Mouse (Mus musculus): ENCODE results near the gene Gpha2. TPM values are rescaled to one million over a fixed set of nuclear protein-coding genes. Genes with fewer than 3 reads are reported as not detected.
A peak's percentile ranks its signal among the peaks of the same experiment; 100 is the strongest.

Gpha2 gene
- not detected in 2 replicates for polyA plus RNA-seq (2021; fragmentation: Nextera tagmentation)
- long read RNA-seq, experiment 1, result 0 reads
- long read RNA-seq, experiment 2, result 0 reads

DNA sequence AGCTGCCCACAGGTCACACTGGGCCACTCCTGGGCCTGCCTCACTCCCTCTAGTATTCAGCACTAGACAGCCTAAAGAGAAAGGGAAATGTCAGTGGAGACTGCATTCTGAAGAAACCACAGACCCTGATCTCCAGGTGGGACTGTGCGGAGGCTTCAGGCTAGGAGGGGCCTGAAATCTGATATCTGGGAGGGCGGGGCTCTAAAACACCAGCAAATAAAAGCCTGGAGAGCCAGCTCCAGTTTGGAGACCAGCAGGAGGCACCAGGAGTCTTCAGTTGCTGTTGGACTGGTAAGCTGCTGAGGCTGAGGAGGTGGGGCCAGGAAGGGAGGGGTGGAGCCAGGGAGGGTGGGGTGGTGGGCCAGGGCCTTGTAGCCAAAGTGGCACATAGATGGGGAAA lies at the start of gene Gpha2:
Gene Gpha2 (plus strand): TSS at position 246 of the 400 bp plus-strand sequence.

DNA sequence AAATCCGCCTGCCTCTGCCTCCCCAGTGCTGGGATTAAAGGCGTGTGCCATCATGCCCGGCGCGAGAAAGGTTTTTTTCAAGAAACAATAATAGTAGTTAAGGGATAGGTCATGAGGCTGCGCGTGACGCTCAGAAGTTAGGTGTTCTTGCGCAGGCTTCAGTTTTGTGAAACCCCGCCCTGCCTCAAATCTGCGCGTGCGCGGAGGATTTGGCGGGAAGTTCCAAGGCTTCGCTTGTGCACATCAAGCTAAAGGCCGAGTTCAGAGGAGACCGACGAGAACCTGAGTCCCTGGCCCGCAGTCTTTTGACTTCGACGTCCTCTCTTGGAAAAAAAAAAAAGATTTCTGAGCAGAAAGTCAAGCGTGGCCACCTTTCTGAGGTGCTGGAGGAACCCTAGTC lies 42.0 kb upstream of the Gpha2 start, which contains the start of gene Majin:
Gene Majin (plus strand): TSS at position 258 of the 400 bp plus-strand sequence.

DNA sequence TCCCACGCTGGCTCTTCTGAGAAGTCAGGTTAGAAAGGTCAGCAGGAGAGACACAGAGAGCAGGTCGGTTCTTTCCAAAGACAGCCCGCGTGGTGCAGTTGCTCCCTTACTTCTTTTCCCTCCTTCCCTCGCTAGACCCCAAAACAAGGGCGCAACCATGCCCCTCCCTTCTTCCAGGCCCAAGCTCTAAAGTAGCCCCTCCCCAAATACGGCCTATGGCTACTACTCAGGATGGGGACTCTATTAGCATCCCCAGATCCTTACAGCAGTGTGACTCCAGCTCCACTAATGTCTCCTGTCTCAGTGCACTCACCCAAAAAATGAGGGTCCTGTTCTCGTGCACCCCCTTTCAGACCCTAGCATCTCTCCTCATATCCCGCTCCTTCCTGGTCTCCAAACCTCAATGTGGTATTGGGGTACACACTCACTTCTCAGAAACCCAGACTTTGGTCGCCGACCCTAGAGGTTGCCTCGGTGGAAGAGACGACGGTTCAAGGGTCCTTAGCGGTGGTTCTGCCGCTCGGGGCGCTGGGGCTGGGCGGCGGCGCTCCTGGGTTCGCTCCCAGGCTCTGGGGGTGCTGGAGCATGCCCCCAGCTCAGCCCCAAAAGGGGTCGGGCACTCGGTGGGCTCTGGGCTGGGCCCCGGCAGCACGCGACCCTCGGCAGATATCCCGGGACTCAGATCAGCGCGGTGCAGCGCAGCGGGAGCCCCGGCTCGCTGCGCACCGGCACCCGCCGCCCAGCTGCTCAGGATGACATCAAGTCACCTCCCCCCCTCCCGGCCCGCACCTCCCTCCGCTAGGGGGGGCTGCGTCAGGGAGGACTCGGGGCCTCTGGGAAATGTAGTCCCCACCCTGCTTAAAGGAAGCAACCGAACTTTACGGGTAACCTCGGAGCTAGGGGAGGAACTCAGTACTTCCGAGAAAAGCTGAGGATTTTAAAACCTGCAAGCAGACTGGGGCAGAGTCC lies 9.2 kb downstream of the Gpha2 start, which contains the start of gene Ppp2r5b:
Gene Ppp2r5b (minus strand): TSS at position 789 of the 969 bp plus-strand sequence.

DNA sequence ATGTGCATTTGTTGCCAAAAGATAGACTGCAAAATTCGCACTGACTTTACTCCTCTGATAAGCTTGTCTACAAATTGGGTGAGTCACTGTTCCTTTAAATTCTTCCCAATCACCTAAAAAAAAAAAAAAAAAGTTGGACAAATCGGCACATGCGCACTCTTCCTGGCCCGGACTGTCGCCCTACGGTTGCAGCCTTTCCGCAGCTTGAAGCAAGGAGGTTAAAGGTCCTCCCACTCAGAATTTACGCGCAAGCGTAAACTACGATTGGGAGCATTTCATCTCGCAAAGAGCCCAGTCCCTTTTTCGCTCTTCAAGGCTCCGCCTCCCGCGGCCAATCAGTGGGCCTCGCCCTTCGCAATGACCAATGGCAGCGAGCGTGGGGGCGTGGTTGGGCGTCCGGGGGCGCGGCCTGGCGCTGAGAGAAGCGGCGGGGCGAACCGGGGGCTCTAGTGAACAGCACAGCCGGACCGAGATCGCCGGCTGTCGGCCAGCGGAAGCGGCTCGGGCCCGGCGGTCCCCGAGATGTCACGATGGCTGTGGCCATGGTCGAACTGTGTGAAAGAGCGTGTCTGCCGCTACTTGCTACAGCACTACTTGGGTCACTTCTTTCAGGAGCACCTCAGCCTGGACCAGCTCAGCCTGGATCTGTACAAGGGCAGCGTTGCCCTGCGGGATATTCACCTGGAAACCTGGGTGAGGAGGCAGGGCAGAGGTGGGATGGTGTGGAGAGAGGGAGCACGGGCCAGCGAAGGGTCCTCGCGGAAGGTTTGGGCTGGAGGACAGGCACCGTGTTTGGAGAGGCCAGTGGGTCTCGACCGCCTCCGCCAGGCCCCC lies 15.3 kb downstream of the Gpha2 start, which contains the start of gene Atg2a:
Gene Atg2a (plus strand): TSS at position 395 of the 834 bp plus-strand sequence.

DNA sequence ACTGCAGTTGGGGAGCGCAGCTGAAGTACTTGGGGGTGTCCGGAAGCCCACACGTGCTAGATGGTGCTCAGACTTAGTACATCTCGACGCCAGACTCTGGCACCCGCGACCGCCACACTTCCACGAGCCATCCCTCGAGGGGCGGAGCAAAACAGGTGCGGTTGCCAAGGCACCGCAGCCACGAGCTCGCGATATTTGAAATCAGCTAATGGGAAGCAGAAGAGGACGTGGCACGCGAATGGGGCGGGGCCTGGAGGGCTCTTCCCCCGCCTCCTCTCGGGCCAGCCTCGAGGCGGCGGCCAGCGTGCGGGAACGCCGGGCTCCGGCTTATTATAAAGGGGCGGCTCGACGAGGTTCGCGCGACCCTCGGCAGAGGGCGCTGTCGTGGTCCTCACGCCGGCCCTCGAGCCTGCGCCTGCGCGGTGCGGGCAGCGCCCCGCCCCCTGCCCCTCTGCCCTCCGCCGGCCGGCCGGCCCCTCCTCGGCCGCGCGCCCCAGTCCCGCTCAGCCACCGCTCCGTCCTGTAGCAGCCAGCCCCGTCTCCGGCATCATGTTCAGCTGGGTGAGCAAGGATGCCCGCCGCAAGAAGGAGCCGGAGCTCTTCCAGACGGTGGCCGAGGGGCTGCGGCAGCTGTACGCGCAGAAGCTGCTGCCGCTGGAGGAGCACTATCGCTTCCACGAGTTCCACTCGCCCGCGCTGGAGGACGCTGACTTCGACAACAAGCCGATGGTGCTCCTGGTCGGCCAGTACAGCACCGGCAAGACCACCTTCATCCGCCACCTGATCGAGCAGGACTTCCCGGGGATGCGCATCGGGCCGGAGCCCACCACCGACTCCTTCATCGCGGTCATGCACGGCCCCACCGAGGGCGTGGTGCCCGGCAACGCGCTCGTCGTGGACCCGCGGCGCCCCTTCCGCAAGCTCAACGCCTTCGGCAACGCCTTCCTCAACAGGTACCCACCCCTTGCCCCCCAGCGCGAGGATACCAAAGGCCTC lies 50.5 kb downstream of the Gpha2 start, which contains the start of gene Ehd1:
Gene Ehd1 (plus strand): TSS at position 300 of the 996 bp plus-strand sequence.

Small RNAs within 50 kb of the gene (microRNA-seq; reads per million reads assigned to microRNA genes)
- gene Mir192 (12.7 reads per million, percentile 35 among the genes with 10 or more reads in this experiment), gene Mir194-2 (25.8 reads per million, percentile 44 among the genes with 10 or more reads in this experiment)

Other genes starting within 250 kb of the Gpha2 start
- gene Slc22a20, start 240.2 kb upstream of the Gpha2 start, polyA plus RNA-seq (2021; fragmentation: Nextera tagmentation), result not detected in 2 replicates
- gene Capn1, start 210.5 kb upstream of the Gpha2 start, polyA plus RNA-seq (2021; fragmentation: Nextera tagmentation), result 1.8 and 2.2 TPM in 2 replicates
- gene Syvn1, start 179.8 kb upstream of the Gpha2 start, polyA plus RNA-seq (2021; fragmentation: Nextera tagmentation), result 36.6 and 44.8 TPM in 2 replicates
- 51.5 and 58.6 TPM in 2 replicates for gene Mrpl49, start 168.6 kb upstream of the Gpha2 start, polyA plus RNA-seq (2021; fragmentation: Nextera tagmentation)
- gene Fau, start 168.5 kb upstream of the Gpha2 start, polyA plus RNA-seq (2021; fragmentation: Nextera tagmentation), result 3,358 and 3,673 TPM in 2 replicates
- 85.4 and 98.5 TPM in 2 replicates for gene Znhit2, start 165.2 kb upstream of the Gpha2 start, polyA plus RNA-seq (2021; fragmentation: Nextera tagmentation)
- 14.6 and 16.9 TPM in 2 replicates for gene Tm7sf2, start 158.0 kb upstream of the Gpha2 start, polyA plus RNA-seq (2021; fragmentation: Nextera tagmentation)
- gene Vps51, start 149.1 kb upstream of the Gpha2 start, polyA plus RNA-seq (2021; fragmentation: Nextera tagmentation), result 77.5 and 93.8 TPM in 2 replicates
- not detected in 2 replicates for gene Tmem262, start 146.3 kb upstream of the Gpha2 start, polyA plus RNA-seq (2021; fragmentation: Nextera tagmentation)
- gene Gm28374, start 144.1 kb upstream of the Gpha2 start, polyA plus RNA-seq (2021; fragmentation: Nextera tagmentation), result 0.39 TPM in 1 of 2 replicates, not detected in the other
- 66.0 and 69.1 TPM in 2 replicates for gene Zfpl1, start 141.4 kb upstream of the Gpha2 start, polyA plus RNA-seq (2021; fragmentation: Nextera tagmentation)
- gene Cdca5, start 141.4 kb upstream of the Gpha2 start, polyA plus RNA-seq (2021; fragmentation: Nextera tagmentation), result 0.09 and 0.10 TPM in 2 replicates
- gene AC131692.1, start 132.0 kb upstream of the Gpha2 start, polyA plus RNA-seq (2021; fragmentation: Nextera tagmentation), result not detected in 2 replicates
- 0.09 TPM in 1 of 2 replicates, not detected in the other for gene Naaladl1, start 120.6 kb upstream of the Gpha2 start, polyA plus RNA-seq (2021; fragmentation: Nextera tagmentation)
- 43.5 and 44.1 TPM in 2 replicates for gene Sac3d1, start 107.7 kb upstream of the Gpha2 start, polyA plus RNA-seq (2021; fragmentation: Nextera tagmentation)
- gene Snx15, start 98.1 kb upstream of the Gpha2 start, polyA plus RNA-seq (2021; fragmentation: Nextera tagmentation), result 66.8 and 74.4 TPM in 2 replicates
- 0.24 TPM in 1 of 2 replicates, not detected in the other for gene Batf2, start 85.4 kb upstream of the Gpha2 start, polyA plus RNA-seq (2021; fragmentation: Nextera tagmentation)
- 169 and 184 TPM in 2 replicates for gene Arl2, start 84.8 kb upstream of the Gpha2 start, polyA plus RNA-seq (2021; fragmentation: Nextera tagmentation)
- gene Majin, start 42.0 kb upstream of the Gpha2 start, polyA plus RNA-seq (2021; fragmentation: Nextera tagmentation), result not detected in 2 replicates
- 31.7 and 43.9 TPM in 2 replicates for gene Ppp2r5b, start 9.5 kb downstream of the Gpha2 start, polyA plus RNA-seq (2021; fragmentation: Nextera tagmentation)
- 6.7 and 6.8 TPM in 2 replicates for gene Atg2a, start 15.3 kb downstream of the Gpha2 start, polyA plus RNA-seq (2021; fragmentation: Nextera tagmentation)
- 37.4 and 45.0 TPM in 2 replicates for gene Ehd1, start 50.3 kb downstream of the Gpha2 start, polyA plus RNA-seq (2021; fragmentation: Nextera tagmentation)
- 0.09 and 0.10 TPM in 2 replicates for gene Cdc42bpg, start 80.1 kb downstream of the Gpha2 start, polyA plus RNA-seq (2021; fragmentation: Nextera tagmentation)
- 27.4 and 30.5 TPM in 2 replicates for gene Men1, start 108.6 kb downstream of the Gpha2 start, polyA plus RNA-seq (2021; fragmentation: Nextera tagmentation)
- 30.1 and 42.0 TPM in 2 replicates for gene Map4k2, start 114.8 kb downstream of the Gpha2 start, polyA plus RNA-seq (2021; fragmentation: Nextera tagmentation)
- gene Sf1, start 137.3 kb downstream of the Gpha2 start, polyA plus RNA-seq (2021; fragmentation: Nextera tagmentation), result 63.6 and 92.3 TPM in 2 replicates
- gene Pygm, start 158.0 kb downstream of the Gpha2 start, polyA plus RNA-seq (2021; fragmentation: Nextera tagmentation), result 11.3 and 12.0 TPM in 2 replicates
- 26.2 and 29.9 TPM in 2 replicates for gene Rasgrp2, start 173.0 kb downstream of the Gpha2 start, polyA plus RNA-seq (2021; fragmentation: Nextera tagmentation)
- 104 and 108 TPM in 2 replicates for gene Nrxn2, start 192.4 kb downstream of the Gpha2 start, polyA plus RNA-seq (2021; fragmentation: Nextera tagmentation)